Mouse (Mus musculus): ENCODE results near the gene Rtp2.

Gene Rtp2

DNA sequence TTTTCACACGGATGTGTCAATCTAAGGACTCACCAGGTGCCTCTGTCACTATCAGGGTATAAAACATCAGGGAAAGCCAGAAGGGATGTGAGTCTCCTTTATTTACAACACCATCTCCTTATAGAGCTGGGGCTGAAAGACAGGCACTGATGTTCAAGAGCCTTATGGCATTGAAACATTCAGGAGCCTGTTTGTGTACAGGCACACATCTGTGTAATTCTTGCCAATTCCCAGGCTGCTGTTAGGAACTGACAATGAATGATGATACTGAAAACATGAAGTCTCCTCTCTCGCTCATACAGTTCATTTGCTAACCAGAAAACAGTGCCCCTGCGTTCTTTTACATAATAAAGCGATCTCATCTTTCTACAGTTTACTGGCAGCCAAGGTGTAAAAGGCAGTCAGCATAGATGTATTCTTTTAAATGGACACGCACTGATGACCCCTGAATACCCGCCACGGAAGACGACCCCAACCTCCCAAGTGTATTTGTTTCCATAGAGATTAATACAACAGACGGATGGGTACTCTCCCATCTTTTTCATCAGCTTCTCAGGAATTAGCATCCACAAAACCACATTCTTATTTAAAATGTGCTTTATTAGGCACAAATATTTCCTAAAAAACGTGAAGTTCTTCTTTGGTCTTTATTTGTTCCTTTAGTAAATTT is 44.1 kb downstream of the Rtp2 start:
- DNase-seq: no peak

DNA sequence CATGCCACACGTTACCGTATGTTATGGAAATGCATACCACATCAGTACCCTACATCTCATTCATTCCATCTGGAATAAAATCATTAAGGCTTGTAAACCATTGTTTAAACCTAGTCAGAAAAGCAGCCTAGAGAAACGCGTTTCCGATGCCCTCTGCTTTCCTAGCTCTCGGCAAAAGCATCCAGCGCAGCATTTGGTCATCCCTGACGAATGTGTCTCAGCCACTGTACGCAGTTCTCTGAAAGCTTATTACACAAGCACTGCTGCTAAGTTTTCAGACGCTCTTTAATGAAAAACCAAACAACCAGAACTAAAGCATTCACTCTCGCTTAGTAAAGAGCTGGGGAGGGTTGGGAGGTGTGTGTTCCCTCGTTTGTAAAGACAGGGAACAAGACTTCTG is 47.1 kb downstream of the Rtp2 start:
- DNase-seq: no peak

All from cerebellum, postnatal 10 days (tissue).